Mouse (Mus musculus): Measurements from ENCODE around the gene Golm1. TPM values are rescaled to one million over a fixed set of nuclear protein-coding genes. Genes with fewer than 3 reads are reported as not detected.
"Not testable (repeated sequence)": the region's sequence is repeated elsewhere in the genome, so short reads cannot be mapped to it uniquely, and the experiment has no call there.

Gene Golm1
- total RNA-seq, 1 experiment = 93.8 TPM

DNA sequence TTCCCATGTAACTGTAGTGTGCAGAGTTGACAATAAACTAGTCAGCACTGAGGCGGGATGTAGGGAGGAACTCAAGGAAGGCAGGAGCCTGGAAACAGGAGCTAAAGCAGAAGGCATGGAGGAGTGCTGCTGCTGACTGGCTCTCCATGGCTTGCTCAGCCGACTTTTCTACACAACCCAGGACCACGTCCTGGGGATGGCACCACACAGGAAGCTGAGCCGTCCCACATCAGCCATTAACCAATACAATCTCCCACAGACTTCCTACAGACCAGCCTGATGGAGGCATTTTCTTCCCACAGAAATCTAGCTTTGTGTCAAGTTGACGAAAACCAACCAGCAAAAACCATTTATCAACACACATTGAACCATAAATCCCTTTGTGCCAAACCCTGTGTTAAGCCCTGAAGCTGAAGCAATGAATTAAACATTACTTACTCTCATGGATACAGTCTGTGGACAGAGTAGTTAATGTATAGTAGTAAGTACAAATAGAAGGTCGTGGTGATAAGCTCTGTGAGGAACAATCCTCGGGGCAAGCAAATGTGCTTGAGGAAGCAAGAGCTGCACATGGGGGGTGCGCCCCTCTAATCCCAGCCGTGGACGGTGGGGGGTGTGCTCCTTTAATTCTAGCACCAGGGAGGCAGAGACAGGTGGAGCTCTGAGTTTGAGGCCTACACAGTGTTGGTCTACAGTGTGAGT, 70.2 kb downstream of the Golm1 start:
- Histone ChIP-seq H3K9ac (ENCODE audit: insufficient read depth, low read depth, low read length, poor library complexity, severe bottlenecking) (no peak overlapping the region), H3K27ac (ENCODE audit: insufficient read depth, low read depth, low read length, poor library complexity, severe bottlenecking) (no peak overlapping the region), H3K9me3 (ENCODE audit: control insufficient read depth, insufficient read depth, low read depth, low read length) (no peaks in the 10 kb centered on the region), H3K36me3 (ENCODE audit: control insufficient read depth, insufficient read depth, low read length, poor library complexity, severe bottlenecking) (peaks cover 24% of the 10 kb centered on the region), H3K4me1 (ENCODE audit: control insufficient read depth in 2 of 2, insufficient read depth in 2 of 2, low read length in 2 of 2, poor library complexity in 1 of 2) (no peaks in the 10 kb centered on the region), H3K4me3 (ENCODE audit: insufficient read depth in 1 of 2, low read depth in 1 of 2, low read length in 2 of 2, poor library complexity in 1 of 2, severe bottlenecking in 1 of 2) (no peak overlapping the region)
- TF ChIP-seq HCFC1 (IDR thresholded peaks at IDR 0.05; ENCODE audit: borderline replicate concordance, insufficient read depth, low read length) (no peak), MAFK (IDR thresholded peaks at IDR 0.05; ENCODE audit: insufficient read depth, low read depth, low read length) (no peak), ZNF384 (IDR thresholded peaks at IDR 0.05; ENCODE audit: low read depth, low read length) (no peak), ZC3H11A (IDR thresholded peaks at IDR 0.05; ENCODE audit: borderline replicate concordance, low read depth, low read length) (no peak), CHD2 (IDR thresholded peaks at IDR 0.05; ENCODE audit: low read depth, low read length) (no peak)
- in situ Hi-C loops (cut with MboI; ENCODE audit: low sequenced_read_pairs in 2 of 2, unreplicated experiment in 2 of 2) = no loop called here
- DNase-seq (ENCODE audit: low read depth, low spot score) = no peak

DNA sequence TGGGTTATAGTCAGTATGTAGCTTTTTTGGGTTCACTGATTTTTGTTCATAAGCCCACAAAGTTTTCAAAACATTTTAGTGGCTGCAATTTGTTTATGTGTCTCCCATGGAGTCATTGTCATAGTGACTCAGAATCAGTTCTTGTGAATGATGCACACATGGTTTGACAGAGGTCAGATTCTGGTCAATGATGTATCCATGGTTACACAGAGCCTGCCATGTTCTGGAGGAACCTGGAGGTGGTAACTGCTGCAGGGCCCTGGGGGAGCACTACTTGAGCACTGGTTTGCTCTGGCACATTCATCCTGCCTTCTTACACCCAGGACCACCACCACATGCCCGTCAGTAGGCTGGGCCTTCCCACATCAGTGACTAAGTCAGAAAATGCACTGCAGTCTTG, 71.1 kb downstream of the Golm1 start:
- no peaks in the 10 kb centered on the region for H3K9me3 ChIP-seq (ENCODE audit: control insufficient read depth, insufficient read depth, low read depth, low read length)
- no peaks in the 10 kb centered on the region for H3K4me1 ChIP-seq (ENCODE audit: control insufficient read depth in 2 of 2, insufficient read depth in 2 of 2, low read length in 2 of 2, poor library complexity in 1 of 2)
- in situ Hi-C loops (cut with MboI; ENCODE audit: low sequenced_read_pairs in 2 of 2, unreplicated experiment in 2 of 2) = no loop called here
- no peak overlapping the region for H3K4me3 ChIP-seq (ENCODE audit: insufficient read depth in 1 of 2, low read depth in 1 of 2, low read length in 2 of 2, poor library complexity in 1 of 2, severe bottlenecking in 1 of 2)
- peaks cover 28% of the 10 kb centered on the region for H3K36me3 ChIP-seq (ENCODE audit: control insufficient read depth, insufficient read depth, low read length, poor library complexity, severe bottlenecking)
- TF ChIP-seq MAFK (IDR thresholded peaks at IDR 0.05; ENCODE audit: insufficient read depth, low read depth, low read length) = no peak
- TF ChIP-seq ZNF384 (IDR thresholded peaks at IDR 0.05; ENCODE audit: low read depth, low read length) = no peak
- TF ChIP-seq CHD2 (IDR thresholded peaks at IDR 0.05; ENCODE audit: low read depth, low read length) = no peak
- TF ChIP-seq ZC3H11A (IDR thresholded peaks at IDR 0.05; ENCODE audit: borderline replicate concordance, low read depth, low read length) = no peak
- no peak for TF ChIP-seq HCFC1 (IDR thresholded peaks at IDR 0.05; ENCODE audit: borderline replicate concordance, insufficient read depth, low read length)
- no peak overlapping the region for H3K27ac ChIP-seq (ENCODE audit: insufficient read depth, low read depth, low read length, poor library complexity, severe bottlenecking)
- no peak for DNase-seq (ENCODE audit: low read depth, low spot score)
- H3K9ac ChIP-seq (ENCODE audit: insufficient read depth, low read depth, low read length, poor library complexity, severe bottlenecking) = no peak overlapping the region

DNA sequence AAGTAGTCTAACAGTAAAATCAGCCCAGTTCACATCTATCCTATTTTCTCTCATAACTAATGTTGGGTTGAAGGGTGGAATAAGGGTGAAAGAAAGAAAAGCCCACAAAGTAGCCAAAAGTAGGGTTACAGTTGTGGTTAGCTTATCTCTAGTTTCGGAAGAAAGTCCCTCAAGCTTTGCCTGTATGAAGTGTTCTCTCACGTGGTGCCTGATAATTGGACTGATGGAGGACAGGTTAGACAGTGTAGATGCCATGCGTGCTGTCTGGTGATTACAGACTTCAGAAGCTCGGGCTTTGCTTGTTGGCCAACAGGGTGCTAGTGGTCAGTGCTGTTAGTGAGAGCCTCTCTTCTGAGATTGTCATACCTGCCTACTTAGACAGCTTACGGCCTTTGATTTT, 72.5 kb downstream of the Golm1 start:
- Histone ChIP-seq H3K9ac (ENCODE audit: insufficient read depth, low read depth, low read length, poor library complexity, severe bottlenecking) (no peak overlapping the region), H3K27ac (ENCODE audit: insufficient read depth, low read depth, low read length, poor library complexity, severe bottlenecking) (no peak overlapping the region), H3K36me3 (ENCODE audit: control insufficient read depth, insufficient read depth, low read length, poor library complexity, severe bottlenecking) (peaks cover 26% of the 10 kb centered on the region), H3K4me1 (ENCODE audit: control insufficient read depth in 2 of 2, insufficient read depth in 2 of 2, low read length in 2 of 2, poor library complexity in 1 of 2) (no peaks in the 10 kb centered on the region), H3K4me3 (ENCODE audit: insufficient read depth in 1 of 2, low read depth in 1 of 2, low read length in 2 of 2, poor library complexity in 1 of 2, severe bottlenecking in 1 of 2) (no peak overlapping the region), H3K9me3 (ENCODE audit: control insufficient read depth, insufficient read depth, low read depth, low read length) (no peaks in the 10 kb centered on the region)
- in situ Hi-C loops (cut with MboI; ENCODE audit: low sequenced_read_pairs in 2 of 2, unreplicated experiment in 2 of 2) = no loop called here
- TF ChIP-seq ZC3H11A (IDR thresholded peaks at IDR 0.05; ENCODE audit: borderline replicate concordance, low read depth, low read length) = no peak
- no peak for TF ChIP-seq MAFK (IDR thresholded peaks at IDR 0.05; ENCODE audit: insufficient read depth, low read depth, low read length)
- no peak for TF ChIP-seq HCFC1 (IDR thresholded peaks at IDR 0.05; ENCODE audit: borderline replicate concordance, insufficient read depth, low read length)
- TF ChIP-seq CHD2 (IDR thresholded peaks at IDR 0.05; ENCODE audit: low read depth, low read length) = no peak
- no peak for TF ChIP-seq ZNF384 (IDR thresholded peaks at IDR 0.05; ENCODE audit: low read depth, low read length)
- no peak for DNase-seq (ENCODE audit: low read depth, low spot score)

DNA sequence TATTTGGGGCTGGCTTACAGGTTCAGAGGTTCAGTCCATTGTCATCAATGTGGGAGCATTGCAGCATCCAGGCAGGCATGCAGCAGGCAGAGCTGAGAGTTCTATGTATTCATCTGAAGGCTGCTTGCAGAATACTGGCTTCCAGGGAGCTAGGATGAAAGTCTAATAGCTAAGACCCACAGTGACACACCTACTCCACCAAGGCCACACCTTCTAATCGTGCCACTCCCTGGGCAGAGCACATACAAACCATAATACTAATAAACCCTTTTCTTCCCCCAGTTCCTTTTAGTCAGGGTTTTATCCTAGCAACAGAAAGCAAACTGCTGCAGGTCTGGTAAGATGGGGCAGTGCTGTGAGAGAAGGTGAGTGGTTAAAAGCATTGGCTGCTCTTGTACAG, 83.0 kb downstream of the Golm1 start:
- Histone ChIP-seq H3K9ac (ENCODE audit: insufficient read depth, low read depth, low read length, poor library complexity, severe bottlenecking) (no peak overlapping the region), H3K27ac (ENCODE audit: insufficient read depth, low read depth, low read length, poor library complexity, severe bottlenecking) (no peak overlapping the region), H3K36me3 (ENCODE audit: control insufficient read depth, insufficient read depth, low read length, poor library complexity, severe bottlenecking) (peaks cover 10% of the 10 kb centered on the region), H3K4me1 (ENCODE audit: control insufficient read depth in 2 of 2, insufficient read depth in 2 of 2, low read length in 2 of 2, poor library complexity in 1 of 2) (peaks cover 0 to 4% of the 10 kb centered on the region in 2 experiments; a peak in 1 of 4 replicates), H3K4me3 (ENCODE audit: insufficient read depth in 1 of 2, low read depth in 1 of 2, low read length in 2 of 2, poor library complexity in 1 of 2, severe bottlenecking in 1 of 2) (no peak overlapping the region), H3K9me3 (ENCODE audit: control insufficient read depth, insufficient read depth, low read depth, low read length) (no peaks in the 10 kb centered on the region)
- in situ Hi-C loops (cut with MboI; ENCODE audit: low sequenced_read_pairs in 2 of 2, unreplicated experiment in 2 of 2) = no loop called here
- no peak for DNase-seq (ENCODE audit: low read depth, low spot score)
- TF ChIP-seq ZC3H11A (IDR thresholded peaks at IDR 0.05; ENCODE audit: borderline replicate concordance, low read depth, low read length) = no peak
- TF ChIP-seq CHD2 (IDR thresholded peaks at IDR 0.05; ENCODE audit: low read depth, low read length) = no peak
- TF ChIP-seq HCFC1 (IDR thresholded peaks at IDR 0.05; ENCODE audit: borderline replicate concordance, insufficient read depth, low read length) = no peak
- TF ChIP-seq ZNF384 (IDR thresholded peaks at IDR 0.05; ENCODE audit: low read depth, low read length) = no peak
- TF ChIP-seq MAFK (IDR thresholded peaks at IDR 0.05; ENCODE audit: insufficient read depth, low read depth, low read length) = no peak

DNA sequence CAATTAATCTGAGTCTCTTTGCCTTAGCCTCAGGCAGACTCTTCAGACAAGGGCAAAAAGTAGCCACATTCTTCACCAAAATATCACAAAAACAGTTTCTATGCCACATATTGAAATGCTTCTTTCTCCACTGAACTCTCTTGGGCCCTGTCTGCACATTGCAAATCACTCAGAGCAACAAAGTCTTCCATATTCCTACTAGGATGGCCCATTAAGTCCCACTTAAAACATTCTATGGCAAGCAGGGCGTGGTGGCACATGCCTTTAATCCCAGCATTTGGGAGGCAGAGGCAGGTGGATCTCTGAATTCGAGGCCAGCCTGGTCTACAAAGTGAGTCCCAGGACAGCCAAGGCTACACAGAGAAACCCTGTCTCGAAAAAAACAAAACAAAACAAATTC, 83.6 kb downstream of the Golm1 start:
- H3K9ac ChIP-seq (ENCODE audit: insufficient read depth, low read depth, low read length, poor library complexity, severe bottlenecking); H3K9me3 ChIP-seq (ENCODE audit: control insufficient read depth, insufficient read depth, low read depth, low read length); H3K4me1 ChIP-seq (ENCODE audit: control insufficient read depth in 2 of 2, insufficient read depth in 2 of 2, low read length in 2 of 2, poor library complexity in 1 of 2); H3K4me3 ChIP-seq (ENCODE audit: insufficient read depth in 1 of 2, low read depth in 1 of 2, low read length in 2 of 2, poor library complexity in 1 of 2, severe bottlenecking in 1 of 2); in situ Hi-C loops (cut with MboI; ENCODE audit: low sequenced_read_pairs in 2 of 2, unreplicated experiment in 2 of 2); H3K27ac ChIP-seq (ENCODE audit: insufficient read depth, low read depth, low read length, poor library complexity, severe bottlenecking): not testable (repeated sequence)
- H3K36me3 ChIP-seq (ENCODE audit: control insufficient read depth, insufficient read depth, low read length, poor library complexity, severe bottlenecking) = peaks cover 13% of the 10 kb centered on the region
- peak; percentile 31 for DNase-seq (ENCODE audit: low read depth, low spot score)

Measured in ES-E14 (cell line).